Mouse (Mus musculus) embryo, embryonic 11.5 days (tissue): ENCODE results near the gene Alms1.
"Not testable (repeated sequence)": the region's sequence is repeated elsewhere in the genome, so short reads cannot be mapped to it uniquely, and the experiment has no call there.

Experiments
- DNase-seq: peaks from one replicate; pipeline ENCODE4 v3.0.0-alpha.2; 2012; ENCODE audit warnings: low read depth, low spot score

Alms1 gene

DNA sequence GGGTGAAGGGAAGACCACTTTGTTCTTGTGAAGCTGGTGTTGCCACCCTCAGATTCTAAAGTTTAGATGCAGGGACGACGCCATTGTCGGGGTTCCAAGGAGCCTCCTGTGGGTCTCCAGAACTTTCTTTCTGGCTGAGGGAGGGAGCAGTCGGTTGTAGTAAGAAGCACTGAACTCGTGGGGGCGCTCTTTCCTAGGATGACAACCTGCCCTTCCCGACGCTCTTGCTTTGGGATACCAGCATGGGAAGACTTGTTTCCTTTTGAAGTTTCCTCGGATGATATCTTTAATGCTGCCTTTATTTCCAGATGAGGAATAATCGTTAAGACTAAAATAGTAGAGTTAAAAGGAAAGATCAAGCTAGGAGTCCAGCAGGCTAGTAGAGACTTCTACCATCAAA lies 125.8 kb downstream of the Alms1 start, which contains the start of gene Nat8f7:
TSS of gene Nat8f7 (minus strand) at position 101 of the 400 bp plus-strand sequence.
- DNase-seq = not testable (repeated sequence)
